Mouse (Mus musculus) limb, embryonic 14.5 days (tissue): ENCODE measurements around the gene Prkcz. TPM values are rescaled to one million over a fixed set of nuclear protein-coding genes. Genes with fewer than 3 reads are reported as not detected.

Experiments used
- ATAC-seq: fragments of 200-750 bp; cut with Nextera tagmentation; 2 replicates; pipeline ENCODE4 v1.8.0; 2017; ENCODE audit warnings: low read depth, moderate number of reproducible peaks, moderate TSS enrichment; ENCODE audit not compliant: low FRiP score
- DNase-seq: peaks from one replicate; pipeline ENCODE4 v3.0.0-alpha.2; 2015; ENCODE audit warnings: low spot score
- H3K27ac ChIP-seq: fragments of 300-500 bp; sonication (generic); replicated peaks from 2 replicates; pipeline ENCODE4 v1.5.1; 2014; ENCODE audit warnings: low read depth, mild to moderate bottlenecking, low read length, moderate library complexity, mixed read lengths
- H3K27me3 ChIP-seq: fragments of 300-500 bp; sonication (generic); 2 replicates; pipeline ENCODE4 v1.6.1; 2014; ENCODE audit warnings: low read length, mixed read lengths; ENCODE audit not compliant: control insufficient read depth, insufficient read depth
- H3K36me3 ChIP-seq: fragments of 300-500 bp; sonication (generic); 2 replicates; pipeline ENCODE4 v1.6.1; 2014; ENCODE audit warnings: mild to moderate bottlenecking, low read length, moderate library complexity, mixed read lengths; ENCODE audit not compliant: control insufficient read depth, insufficient read depth
- H3K4me1 ChIP-seq: fragments of 300-500 bp; sonication (generic); 2 replicates; pipeline ENCODE4 v1.6.1; 2014; ENCODE audit warnings: antibody characterized with exemption, low read length, mixed read lengths; ENCODE audit not compliant: control insufficient read depth, insufficient read depth
- H3K4me2 ChIP-seq: fragments of 300-500 bp; sonication (generic); replicated peaks from 2 replicates; pipeline ENCODE4 v1.6.1; 2014; ENCODE audit warnings: low read depth, mild to moderate bottlenecking, low read length, moderate library complexity; ENCODE audit not compliant: severe bottlenecking
- H3K4me3 ChIP-seq: fragments of 300-500 bp; sonication (generic); replicated peaks from 2 replicates; pipeline ENCODE4 v1.5.1; 2014; ENCODE audit warnings: low read length
- H3K9ac ChIP-seq: fragments of 300-500 bp; sonication (generic); 2 replicates; pipeline ENCODE4 v1.6.1; 2014; ENCODE audit warnings: mild to moderate bottlenecking, low read depth, low read length, moderate library complexity; ENCODE audit not compliant: severe bottlenecking
- H3K9me3 ChIP-seq: fragments of 300-500 bp; sonication (generic); 2 replicates; pipeline ENCODE4 v1.6.1; 2016; ENCODE audit warnings: low read length; ENCODE audit not compliant: control insufficient read depth
- POLR2A ChIP-seq: fragments of 200-500 bp; IDR thresholded peaks from 2 replicates; pipeline ENCODE4 v1.8.0; 2012; ENCODE audit warnings: inconsistent platforms, mild to moderate bottlenecking, moderate library complexity, borderline replicate concordance; ENCODE audit not compliant: insufficient read depth, insufficient read length; ENCODE audit errors: extremely low read depth
- WGBS: fragments of 180-500 bp; shearing (Covaris S2); extraction: QIAGEN DNeasy Blood & Tissue Kit; methylation state at CpG from one replicate; pipeline ENCODE4 v1.1.7; 2014; 5-methylcytosine and 5-hydroxymethylcytosine counted together
- polyA plus RNA-seq, 2 experiments: library from polyadenylated mRNA; depleted of rRNA in 1 of 2; stranded (reverse) in 1 of 2; unstranded in 1 of 2; fragments of >200 nt; fragmentation: Nextera tagmentation in 1 of 2; extraction: Ambion mirVana in 1 of 2; gene quantifications; 2 replicates each; pipeline versions ENCODE4 v1.2.1 to v1.2.3; 2012 to 2014

The Prkcz gene
- polyA plus RNA-seq, 2 experiments: 7.1 to 7.4 TPM

- H3K9ac ChIP-seq: no peak overlapping the region
- WGBS: 89% methylated on average over 12 of the region's 12 CpGs
- no peak for TF ChIP-seq POLR2A
- no peaks in the 10 kb centered on the region for H3K27me3 ChIP-seq
- DNase-seq (no peak), ATAC-seq (no peak)
- no peak overlapping the region for H3K4me3 ChIP-seq
- H3K4me1 ChIP-seq: peaks cover 31% of the 10 kb centered on the region
- H3K4me2 ChIP-seq: no peak overlapping the region
- H3K27ac ChIP-seq: no peak overlapping the region
- no peaks in the 10 kb centered on the region for H3K9me3 ChIP-seq
- no peaks in the 10 kb centered on the region for H3K36me3 ChIP-seq
Measured at GRCm38 (mm10) chr4:155308679-155309078, 52.5 kb downstream of the Prkcz start.

GRCm38 (mm10) chr4:155308068-155308467 lies 53.1 kb downstream of the Prkcz start:
- 2% methylated on average over 10 of the region's 11 CpGs for WGBS

GRCm38 (mm10) chr4:155307591-155307990 lies 53.6 kb downstream of the Prkcz start:
- Histone ChIP-seq H3K4me2 (peak overlapping the region; percentile 41), H3K9ac (peak overlapping the region; percentile 44), H3K4me1 (peaks cover 31% of the 10 kb centered on the region), H3K4me3 (peak overlapping the region; percentile 8), H3K9me3 (no peaks in the 10 kb centered on the region), H3K27ac (peak overlapping the region; percentile 72), H3K36me3 (no peaks in the 10 kb centered on the region), H3K27me3 (no peaks in the 10 kb centered on the region)
- TF ChIP-seq POLR2A: no peak
- 82% methylated on average over 5 of the region's 5 CpGs for WGBS
- no peak for DNase-seq
- peak; percentile 11; the same call in 1 of the 2 replicates for ATAC-seq

More at GRCm38 (mm10) chr4:155308068-155308467, 53.1 kb downstream of the Prkcz start:
- Histone ChIP-seq H3K27ac (peak overlapping the region; percentile 72), H3K4me3 (peak overlapping the region; percentile 8), H3K4me1 (peaks cover 31% of the 10 kb centered on the region), H3K4me2 (peak overlapping the region; percentile 41), H3K36me3 (no peaks in the 10 kb centered on the region), H3K9ac (peak overlapping the region; percentile 44), H3K27me3 (no peaks in the 10 kb centered on the region), H3K9me3 (no peaks in the 10 kb centered on the region)
- no peak for TF ChIP-seq POLR2A
- peak; percentile 93 for DNase-seq
- peak; percentile 91 for ATAC-seq

- H3K9ac ChIP-seq: no peak overlapping the region
- DNase-seq: no peak
- H3K4me2 ChIP-seq: no peak overlapping the region
- H3K4me1 ChIP-seq: peaks cover 38% of the 10 kb centered on the region
- H3K27me3 ChIP-seq: no peaks in the 10 kb centered on the region
- no peaks in the 10 kb centered on the region for H3K9me3 ChIP-seq
- no peak overlapping the region for H3K4me3 ChIP-seq
- no peak overlapping the region for H3K27ac ChIP-seq
- WGBS: 61% methylated on average over 24 of the region's 24 CpGs
- no peak for ATAC-seq
- no peaks in the 10 kb centered on the region for H3K36me3 ChIP-seq
- no peak for TF ChIP-seq POLR2A
Measured at GRCm38 (mm10) chr4:155306356-155307242, 54.6 kb downstream of the Prkcz start.

GRCm38 (mm10) chr4:155305531-155306031 lies 55.6 kb downstream of the Prkcz start:
- Histone ChIP-seq H3K27me3 (no peaks in the 10 kb centered on the region), H3K4me3 (no peak overlapping the region), H3K4me1 (peaks cover 39% of the 10 kb centered on the region), H3K36me3 (no peaks in the 10 kb centered on the region), H3K4me2 (no peak overlapping the region), H3K9ac (no peak overlapping the region), H3K9me3 (no peaks in the 10 kb centered on the region), H3K27ac (no peak overlapping the region)
- ATAC-seq (no peak), DNase-seq (no peak)
- TF ChIP-seq POLR2A: no peak
- WGBS: 36% methylated on average over 8 of the region's 8 CpGs
